Mouse (Mus musculus) lung, embryonic 15.5 days (tissue): ENCODE measurements at regions not wholly inside any gene's neighbourhood (a gene's known extent, or its start where the extent isn't known, plus 50 kb on each side); places are given as distances from the start of the nearest gene placed in this dataset.
A peak's percentile ranks its signal among the peaks of the same experiment; 100 is the strongest.

Experiments used
- ATAC-seq: fragments of 200-750 bp; cut with Nextera tagmentation; 2 replicates; pipeline ENCODE4 v1.8.0; 2017; ENCODE audit warnings: moderate number of reproducible peaks, borderline replicate concordance; ENCODE audit not compliant: low FRiP score, low TSS enrichment; ENCODE audit errors: extremely low read depth
- H3K27ac ChIP-seq: fragments of 300-500 bp; sonication (generic); 2 replicates; pipeline ENCODE4 v1.5.1; 2015; ENCODE audit warnings: moderate library complexity, mild to moderate bottlenecking, inconsistent platforms
- H3K27me3 ChIP-seq: fragments of 300-500 bp; sonication (generic); 2 replicates; pipeline ENCODE4 v1.6.1; 2015; ENCODE audit warnings: inconsistent platforms
- H3K36me3 ChIP-seq: fragments of 300-500 bp; sonication (generic); 2 replicates; pipeline ENCODE4 v1.6.1; 2015; ENCODE audit warnings: inconsistent platforms
- H3K4me1 ChIP-seq: fragments of 300-500 bp; sonication (generic); 2 replicates; pipeline ENCODE4 v1.6.1; 2015; ENCODE audit warnings: inconsistent platforms
- H3K4me2 ChIP-seq: fragments of 300-500 bp; sonication (generic); 2 replicates; pipeline ENCODE4 v1.6.1; 2015; ENCODE audit warnings: inconsistent platforms, mild to moderate bottlenecking, moderate library complexity
- H3K4me3 ChIP-seq: fragments of 300-500 bp; sonication (generic); 2 replicates; pipeline ENCODE4 v1.5.1; 2015; ENCODE audit warnings: mild to moderate bottlenecking, inconsistent platforms
- H3K9ac ChIP-seq: fragments of 300-500 bp; sonication (generic); 2 replicates; pipeline ENCODE4 v1.6.1; 2015; ENCODE audit warnings: inconsistent platforms
- H3K9me3 ChIP-seq: fragments of 300-500 bp; sonication (generic); 2 replicates; pipeline ENCODE4 v1.6.1; 2016; ENCODE audit warnings: inconsistent platforms
- WGBS: fragments of 180-500 bp; shearing (Covaris S2); methylation state at CpG from one replicate; pipeline ENCODE4 v1.1.7; 2015; 5-methylcytosine and 5-hydroxymethylcytosine counted together

DNA sequence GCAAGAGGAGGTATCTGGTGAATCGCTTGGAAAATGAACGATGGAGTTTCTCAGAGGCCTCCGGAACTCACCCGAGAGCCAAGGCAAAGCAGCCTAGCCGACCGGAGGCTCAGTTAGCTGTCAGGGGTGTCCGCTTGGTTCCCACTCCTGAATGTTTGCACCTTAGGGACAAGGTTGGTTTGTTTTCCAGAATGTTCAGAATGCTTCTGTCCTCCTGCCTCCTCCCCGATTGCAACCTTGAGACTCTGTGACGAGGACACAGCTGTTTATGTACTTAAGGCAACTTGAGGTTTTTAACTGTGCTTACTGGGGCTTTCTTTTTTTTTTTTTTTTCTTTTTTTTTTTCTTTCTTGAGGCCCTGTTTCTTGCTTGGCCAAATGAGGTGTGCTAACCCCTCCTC is 281.1 kb upstream of the Tbx3 start:
- Histone ChIP-seq H3K27ac (peak overlapping the region; percentile 74), H3K4me2 (peak overlapping the region; percentile 9; the same call in 1 of the 2 replicates), H3K36me3 (no peaks in the 10 kb centered on the region), H3K4me3 (no peak overlapping the region), H3K27me3 (no peaks in the 10 kb centered on the region), H3K4me1 (peaks cover 28% of the 10 kb centered on the region), H3K9me3 (no peaks in the 10 kb centered on the region), H3K9ac (no peak overlapping the region)
- no peak for ATAC-seq
- WGBS = 44% methylated on average over 9 of the region's 9 CpGs

DNA sequence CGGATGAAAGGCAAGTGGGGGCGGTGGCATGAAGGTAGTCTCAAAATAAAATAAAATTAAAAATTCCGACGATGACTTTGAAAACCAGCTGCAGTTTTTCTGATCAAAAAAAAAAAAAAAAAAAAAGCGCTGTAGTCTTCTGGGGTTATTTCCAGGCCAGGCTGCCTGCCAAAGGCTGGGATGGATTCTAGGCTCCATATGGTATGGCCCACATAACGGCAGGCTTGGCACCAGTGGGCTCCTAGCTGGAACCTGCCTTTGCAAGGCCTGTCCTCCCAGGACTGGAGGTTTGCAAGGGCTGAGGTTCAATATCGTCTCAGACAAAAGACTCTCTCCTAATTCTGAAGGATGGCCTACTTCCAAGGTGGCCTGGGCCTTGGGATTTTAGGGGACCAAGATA is 280.6 kb upstream of the Tbx3 start:
- Histone ChIP-seq H3K4me3 (no peak overlapping the region), H3K4me2 (peak overlapping the region; percentile 9; the same call in 1 of the 2 replicates), H3K9me3 (no peaks in the 10 kb centered on the region), H3K27ac (0 out of 2 replicates have a peak overlapping the region, but pooled peaks have one; percentile 74), H3K9ac (no peak overlapping the region), H3K4me1 (peaks cover 28% of the 10 kb centered on the region), H3K36me3 (no peaks in the 10 kb centered on the region), H3K27me3 (no peaks in the 10 kb centered on the region)
- 56% methylated on average over 7 of the region's 7 CpGs for WGBS
- ATAC-seq = 0 out of 2 replicates have a peak, but pooled peaks have one; percentile 46

DNA sequence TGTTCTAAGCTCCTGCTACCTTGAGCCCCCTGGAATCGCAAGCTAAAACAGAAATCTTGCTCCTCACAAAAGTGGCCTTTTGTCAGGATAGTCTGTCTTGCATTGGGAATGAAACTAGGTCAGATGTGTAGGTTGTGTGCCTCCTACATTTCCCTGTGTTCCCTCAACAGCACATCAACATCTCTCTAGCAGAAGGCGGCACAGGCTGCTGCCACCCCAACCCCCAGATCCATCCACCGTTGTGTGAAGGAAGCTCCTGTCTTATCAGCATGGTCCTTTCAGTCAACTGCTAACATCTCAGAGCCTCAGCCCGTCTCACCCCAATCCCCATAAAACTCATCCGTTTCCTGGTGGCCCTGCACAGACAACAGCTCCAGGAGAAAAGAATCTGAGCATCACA is 272.0 kb upstream of the Tbx3 start:
- Histone ChIP-seq H3K9ac (no peak overlapping the region), H3K4me3 (no peak overlapping the region), H3K36me3 (no peaks in the 10 kb centered on the region), H3K27ac (no peak overlapping the region), H3K27me3 (no peaks in the 10 kb centered on the region), H3K4me1 (peaks cover 19% of the 10 kb centered on the region), H3K4me2 (no peak overlapping the region), H3K9me3 (no peaks in the 10 kb centered on the region)
- no peak for ATAC-seq
- 70% methylated on average over 5 of the region's 5 CpGs for WGBS

DNA sequence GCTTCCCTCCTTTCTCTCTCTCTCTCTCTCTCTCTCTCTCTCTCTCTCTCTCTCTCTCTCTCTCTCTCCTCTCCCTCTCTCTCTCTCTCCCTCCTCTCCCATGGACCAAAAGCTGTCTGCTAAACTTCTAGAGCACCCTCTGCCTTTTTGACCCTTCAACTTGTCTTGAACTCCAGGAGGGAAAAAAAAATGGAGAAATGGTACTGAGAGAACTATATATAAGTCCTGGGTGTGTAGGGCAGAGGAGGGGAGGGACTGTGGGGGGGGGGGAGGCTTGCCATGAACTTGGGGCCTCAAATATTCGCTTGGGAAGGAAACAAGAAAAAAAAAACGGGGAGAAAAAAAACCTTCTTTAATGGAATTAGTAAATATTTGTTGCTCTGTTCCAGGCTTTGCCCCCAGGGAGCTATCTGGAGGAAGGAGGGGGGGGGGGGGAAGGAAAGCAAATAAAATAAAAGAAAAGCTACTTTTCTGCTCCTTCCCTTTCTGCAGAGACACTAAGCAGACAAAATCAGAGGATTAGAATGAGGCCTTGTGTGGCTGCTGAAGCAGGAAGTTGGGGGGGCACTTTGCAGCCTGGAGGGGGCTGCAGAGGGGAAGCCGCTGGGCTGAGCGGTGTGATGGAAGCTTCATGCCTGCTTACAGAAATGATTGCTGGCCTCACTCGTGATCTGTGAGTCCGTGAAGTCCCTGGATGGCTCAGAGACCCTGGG is 270.1 kb upstream of the Tbx3 start:
- peak; percentile 60; the same call in 1 of the 2 replicates for ATAC-seq
- no peak overlapping the region for H3K9ac ChIP-seq
- no peaks in the 10 kb centered on the region for H3K36me3 ChIP-seq
- WGBS = 3% methylated on average over 6 of the region's 6 CpGs
- H3K4me2 ChIP-seq = no peak overlapping the region
- H3K27me3 ChIP-seq = no peaks in the 10 kb centered on the region
- peak overlapping the region; percentile 81 for H3K27ac ChIP-seq
- H3K4me3 ChIP-seq = no peak overlapping the region
- no peaks in the 10 kb centered on the region for H3K9me3 ChIP-seq
- H3K4me1 ChIP-seq = peaks cover 19% of the 10 kb centered on the region

DNA sequence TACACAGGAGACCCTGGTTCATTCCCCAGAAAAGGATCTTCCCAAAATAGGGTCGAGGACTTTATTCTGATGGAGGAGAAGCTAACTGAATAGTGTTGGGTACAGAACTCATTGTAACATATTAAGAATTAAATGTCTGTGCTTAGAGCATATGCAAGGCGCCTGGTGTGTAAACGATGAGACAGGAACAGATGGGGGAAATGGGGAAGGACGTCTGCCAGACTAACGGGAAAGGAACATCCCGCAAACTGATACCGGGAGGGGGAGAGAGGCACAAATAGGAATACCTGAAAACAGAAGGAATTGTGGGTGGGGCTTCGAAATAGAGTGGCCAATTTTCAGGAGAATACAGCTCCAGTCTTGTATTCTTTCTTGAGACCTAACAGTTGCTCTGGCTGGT is 268.6 kb upstream of the Tbx3 start:
- Histone ChIP-seq H3K36me3 (no peaks in the 10 kb centered on the region), H3K4me1 (peaks cover 19% of the 10 kb centered on the region), H3K4me3 (no peak overlapping the region), H3K9me3 (no peaks in the 10 kb centered on the region), H3K9ac (no peak overlapping the region), H3K4me2 (no peak overlapping the region), H3K27me3 (no peaks in the 10 kb centered on the region), H3K27ac (no peak overlapping the region)
- 53% methylated on average over 8 of the region's 8 CpGs for WGBS
- no peak for ATAC-seq

DNA sequence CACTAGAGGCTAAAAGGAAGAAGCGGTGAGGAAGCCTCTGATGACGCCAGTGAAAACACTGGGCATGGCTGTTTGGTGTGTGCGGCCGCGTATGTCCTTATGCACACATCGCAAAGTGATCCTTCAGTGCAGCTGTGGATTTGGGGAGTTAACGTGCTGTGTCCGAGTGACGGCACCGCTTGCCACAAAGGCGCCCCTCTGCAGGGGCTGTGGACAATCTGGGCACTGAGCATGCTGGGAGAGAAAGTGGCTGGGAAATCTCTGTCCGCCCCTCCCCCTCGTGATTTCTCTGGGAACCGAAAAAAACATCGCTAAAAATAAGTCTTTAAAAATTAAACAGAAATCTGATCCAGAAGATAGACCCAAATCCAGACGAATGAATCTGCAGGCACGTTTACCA is 267.8 kb upstream of the Tbx3 start:
- 63% methylated on average over 17 of the region's 17 CpGs for WGBS
- Histone ChIP-seq H3K4me2 (no peak overlapping the region), H3K9ac (no peak overlapping the region), H3K9me3 (no peaks in the 10 kb centered on the region), H3K27ac (peak overlapping the region; percentile 37; the same call in 1 of the 2 replicates), H3K4me3 (no peak overlapping the region), H3K4me1 (peaks cover 19% of the 10 kb centered on the region), H3K36me3 (no peaks in the 10 kb centered on the region), H3K27me3 (no peaks in the 10 kb centered on the region)
- no peak for ATAC-seq

DNA sequence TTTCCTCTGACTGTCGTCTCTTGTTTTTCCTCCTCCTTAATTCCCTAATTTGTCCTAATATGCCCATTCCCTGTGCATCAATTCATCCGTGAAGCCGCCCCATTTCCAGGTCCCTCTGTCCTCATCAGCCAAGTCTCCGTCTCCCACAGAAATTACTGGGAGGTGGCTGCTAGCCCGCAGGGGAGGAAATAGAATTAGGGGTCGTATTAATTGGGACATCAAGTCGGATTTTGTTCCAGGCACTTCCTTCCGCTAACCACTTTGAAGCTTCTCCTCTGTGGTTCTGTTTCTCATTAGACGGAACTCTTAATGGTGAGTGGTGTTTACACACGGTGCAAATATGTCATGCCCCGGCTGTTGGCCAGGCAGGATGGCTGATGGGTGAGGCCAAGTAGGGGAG is 259.5 kb upstream of the Tbx3 start:
- no peaks in the 10 kb centered on the region for H3K36me3 ChIP-seq

DNA sequence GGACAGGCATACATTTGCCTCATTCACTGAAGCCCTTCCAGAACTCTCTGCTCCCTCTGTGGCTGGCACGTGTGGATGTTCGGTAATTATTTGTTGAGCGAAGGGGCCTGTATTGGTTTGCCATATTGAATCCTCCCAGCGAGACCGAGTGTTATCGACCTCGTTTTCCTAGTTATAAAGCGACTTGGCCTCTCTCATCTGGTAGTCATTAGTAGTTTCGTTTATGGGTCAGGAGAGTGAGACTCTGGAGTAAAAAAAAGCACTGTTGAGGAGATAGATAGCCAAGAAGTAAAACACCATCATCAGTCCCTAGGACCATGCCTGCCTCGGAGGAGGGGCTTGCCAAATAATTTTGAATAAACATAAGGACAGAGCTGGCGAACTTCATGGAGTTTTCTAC is 254.6 kb upstream of the Tbx3 start:
- H3K9ac ChIP-seq = no peak overlapping the region
- no peak for ATAC-seq
- H3K4me1 ChIP-seq = peaks cover 10% of the 10 kb centered on the region
- WGBS = 78% methylated on average over 11 of the region's 11 CpGs
- H3K4me3 ChIP-seq = no peak overlapping the region
- H3K9me3 ChIP-seq = no peaks in the 10 kb centered on the region
- no peak overlapping the region for H3K4me2 ChIP-seq
- H3K27ac ChIP-seq = no peak overlapping the region
- H3K27me3 ChIP-seq = no peaks in the 10 kb centered on the region
- no peaks in the 10 kb centered on the region for H3K36me3 ChIP-seq

More for the DNA sequence above, 259.5 kb upstream of the Tbx3 start:
- Histone ChIP-seq H3K27me3 (no peaks in the 10 kb centered on the region), H3K4me1 (no peaks in the 10 kb centered on the region), H3K9ac (no peak overlapping the region), H3K27ac (no peak overlapping the region), H3K4me2 (no peak overlapping the region), H3K9me3 (no peaks in the 10 kb centered on the region), H3K4me3 (no peak overlapping the region)
- ATAC-seq = no peak
- 45% methylated on average over 11 of the region's 11 CpGs for WGBS

DNA sequence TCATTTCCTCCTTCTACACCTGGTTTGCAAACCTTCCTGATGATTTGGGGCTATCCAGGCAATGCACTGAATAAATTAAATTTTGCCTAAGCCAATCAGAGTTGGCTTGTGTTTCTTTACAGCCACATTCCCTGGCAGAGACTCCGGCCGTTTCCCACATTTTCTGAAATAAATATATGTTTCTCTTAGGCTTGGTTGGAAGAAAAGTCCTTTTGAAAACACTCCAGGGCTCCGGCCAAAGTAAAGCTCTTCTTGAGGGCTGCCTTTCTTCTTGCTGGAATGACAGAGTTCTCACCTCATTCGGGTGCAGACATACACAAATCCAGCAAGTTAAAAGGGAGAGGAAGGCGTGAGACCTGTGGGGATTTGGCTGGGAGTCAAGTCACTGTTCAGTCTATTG is 252.0 kb upstream of the Tbx3 start:
- Histone ChIP-seq H3K27ac (peak overlapping the region; percentile 1; the same call in 1 of the 2 replicates), H3K9me3 (no peaks in the 10 kb centered on the region), H3K36me3 (no peaks in the 10 kb centered on the region), H3K27me3 (no peaks in the 10 kb centered on the region), H3K4me2 (no peak overlapping the region), H3K4me1 (peaks cover 14% of the 10 kb centered on the region), H3K4me3 (no peak overlapping the region), H3K9ac (no peak overlapping the region)
- 33% methylated on average over 5 of the region's 5 CpGs for WGBS
- ATAC-seq = no peak

DNA sequence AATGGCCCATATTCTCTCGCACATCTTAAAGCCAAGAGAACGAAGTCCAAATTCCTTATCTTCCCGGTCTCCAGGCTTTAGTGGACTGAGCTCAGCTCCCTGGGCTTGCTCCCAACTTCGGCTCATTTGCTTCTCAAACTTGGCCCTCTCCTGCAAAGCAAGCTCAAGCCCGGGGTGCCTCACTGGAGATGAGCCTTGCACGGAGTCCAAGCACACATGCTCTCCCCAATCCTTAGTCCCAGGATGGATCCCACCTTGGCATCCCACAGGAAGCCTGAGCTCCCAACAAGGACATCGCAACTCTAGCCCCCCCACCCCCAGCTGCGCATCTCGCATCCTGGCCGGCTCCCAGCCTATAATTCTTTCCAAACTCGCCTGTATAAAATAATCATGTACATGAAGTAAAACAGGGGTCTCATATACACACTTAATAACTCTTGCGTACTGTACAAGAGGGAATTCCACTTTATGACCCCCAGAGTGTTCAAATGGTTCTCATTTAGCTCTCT is 242.9 kb upstream of the Tbx3 start:
- H3K9ac ChIP-seq = no peak overlapping the region
- 42% methylated on average over 12 of the region's 12 CpGs for WGBS
- peak overlapping the region; percentile 82 for H3K27ac ChIP-seq
- H3K27me3 ChIP-seq = no peaks in the 10 kb centered on the region
- no peaks in the 10 kb centered on the region for H3K36me3 ChIP-seq
- 0 out of 2 replicates have a peak overlapping the region, but pooled peaks have one; percentile 18 for H3K4me2 ChIP-seq
- peaks cover 23% of the 10 kb centered on the region for H3K4me1 ChIP-seq
- peak; percentile 75 for ATAC-seq
- H3K4me3 ChIP-seq = no peak overlapping the region
- H3K9me3 ChIP-seq = no peaks in the 10 kb centered on the region

DNA sequence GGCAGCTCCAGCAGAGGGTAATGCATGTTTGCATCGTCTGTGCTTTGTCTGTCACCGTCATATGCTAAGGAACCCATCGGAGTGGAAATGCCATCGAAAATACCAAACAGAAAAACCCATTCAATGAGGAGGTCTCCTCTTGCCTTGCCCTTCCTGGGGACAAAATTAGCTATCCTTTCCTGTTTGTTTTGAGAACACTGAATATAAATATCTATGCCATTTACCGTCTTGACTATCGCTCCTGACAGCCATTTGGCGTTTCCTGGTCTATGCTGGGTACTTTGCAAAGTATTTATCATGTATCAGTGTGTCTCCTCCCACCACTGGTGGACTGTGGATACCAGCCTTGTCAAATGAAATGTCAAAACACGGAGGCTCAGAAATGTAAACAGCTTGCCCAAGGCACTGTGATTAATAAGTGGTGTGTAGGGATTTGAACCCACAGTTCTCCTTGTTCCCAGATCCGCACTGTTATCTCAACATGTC is 239.2 kb upstream of the Tbx3 start:
- H3K9ac ChIP-seq = no peak overlapping the region
- no peak for ATAC-seq
- H3K4me2 ChIP-seq = no peak overlapping the region
- no peaks in the 10 kb centered on the region for H3K27me3 ChIP-seq
- H3K4me1 ChIP-seq = peaks cover 15% of the 10 kb centered on the region
- no peak overlapping the region for H3K4me3 ChIP-seq
- H3K36me3 ChIP-seq = no peaks in the 10 kb centered on the region
- 58% methylated on average over 9 of the region's 9 CpGs for WGBS
- no peaks in the 10 kb centered on the region for H3K9me3 ChIP-seq
- H3K27ac ChIP-seq = no peak overlapping the region

DNA sequence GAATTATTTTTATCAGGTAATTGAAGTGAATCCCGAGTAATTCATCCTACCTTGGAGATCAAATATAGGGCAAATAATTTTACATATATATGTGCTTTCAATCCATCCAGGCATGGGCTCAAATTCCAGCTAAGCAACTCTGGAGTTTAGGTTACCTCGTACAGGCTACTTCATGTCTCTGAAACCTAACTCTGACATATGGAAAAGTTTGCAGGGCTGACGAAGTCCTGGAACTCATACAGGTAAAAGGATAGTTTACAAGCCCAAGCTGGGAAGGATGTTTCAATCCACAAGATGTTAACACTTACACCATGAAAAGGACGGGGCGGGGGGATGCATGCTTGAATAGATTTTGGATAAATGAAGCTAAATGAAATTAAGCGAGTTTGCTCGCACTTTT is 235.9 kb upstream of the Tbx3 start:
- no peak overlapping the region for H3K4me2 ChIP-seq
- 65% methylated on average over 7 of the region's 7 CpGs for WGBS
- no peaks in the 10 kb centered on the region for H3K4me1 ChIP-seq
- no peak overlapping the region for H3K27ac ChIP-seq
- no peaks in the 10 kb centered on the region for H3K36me3 ChIP-seq
- no peak for ATAC-seq
- H3K27me3 ChIP-seq = no peaks in the 10 kb centered on the region
- no peak overlapping the region for H3K9ac ChIP-seq
- no peak overlapping the region for H3K4me3 ChIP-seq
- no peaks in the 10 kb centered on the region for H3K9me3 ChIP-seq
